8 mouse cellular contexts compared by ENCODE assay signal in the genomic region with DNA sequence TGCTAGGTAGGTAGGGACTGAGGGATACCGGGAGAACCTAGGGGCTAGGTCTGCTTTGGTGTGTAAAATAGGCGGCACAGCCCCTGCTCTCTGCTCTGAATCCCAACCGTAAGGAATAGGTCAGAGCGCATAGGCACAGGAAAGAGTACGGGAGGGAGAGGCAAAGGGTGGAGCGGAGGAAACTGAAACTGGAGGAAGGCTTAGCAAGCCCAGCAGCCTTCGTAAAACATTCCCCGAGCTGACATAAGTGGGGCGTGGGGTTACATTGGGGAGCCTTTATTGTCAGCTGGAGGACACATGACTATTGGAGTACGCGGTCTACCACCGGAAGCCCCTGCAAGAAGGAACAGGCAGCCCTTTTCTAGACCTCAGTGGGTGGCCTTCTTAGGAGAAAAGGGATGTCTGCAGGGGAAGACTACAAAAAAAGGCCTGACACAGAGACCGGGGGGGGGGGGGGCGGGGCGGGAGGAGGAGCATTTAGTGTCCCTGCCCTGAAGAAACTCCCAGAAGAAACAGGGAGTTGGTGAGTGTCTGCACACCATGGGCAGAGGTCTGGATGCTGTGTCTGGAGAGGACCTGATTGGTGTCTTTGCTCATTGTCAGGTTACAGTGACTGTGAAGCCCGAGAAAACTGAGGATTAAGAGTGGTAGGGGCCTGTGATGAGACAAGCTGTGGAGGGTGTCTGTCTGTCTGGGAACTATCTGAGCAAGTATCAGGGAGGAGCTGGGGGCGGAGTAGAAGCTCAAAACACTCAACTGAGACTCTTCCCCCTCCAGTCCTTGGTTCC. TPM values are rescaled to one million over a fixed set of nuclear protein-coding genes. Genes with fewer than 3 reads are reported as not detected.
A peak's percentile ranks its signal among the peaks of the same experiment; 100 is the strongest.
DNase-seq lines count a peak whose midpoint lies in the region; ATAC-seq and TF ChIP-seq lines count a peak whose summit lies in the region.

No protein-coding gene starts in this region.

- intact Hi-C loops in left cerebral cortex, adult 2 months (cut with DNase I): no loop called here

- no peaks in the 10 kb centered on the region for H3K36me3 ChIP-seq in forebrain, embryonic 16.5 days (ENCODE audit: control insufficient read depth, insufficient read depth)

- peaks cover 4% of the 10 kb centered on the region; the same call in 1 of the 2 replicates for H3K4me1 ChIP-seq in forebrain, embryonic 16.5 days (replicated peaks; ENCODE audit: control insufficient read depth, insufficient read depth, low read length)

- H3K27ac ChIP-seq in forebrain, embryonic 16.5 days (ENCODE audit: low read length): peak overlapping the region; percentile 53; the same call in 1 of the 2 replicates
- peak overlapping the region; percentile 83 for H3K27ac ChIP-seq in left cerebral cortex, adult 2 months

- no peaks in the 10 kb centered on the region for H3K9me3 ChIP-seq in forebrain, embryonic 16.5 days (ENCODE audit: control insufficient read depth, low read length)

- H3K4me3 ChIP-seq in forebrain, embryonic 16.5 days (replicated peaks; ENCODE audit: low read length): peak overlapping the region; percentile 35
- H3K4me3 ChIP-seq in left cerebral cortex, adult 2 months: peak overlapping the region; percentile 50

- no peak for TF ChIP-seq CTCF in left cerebral cortex, adult 2 months (IDR thresholded peaks at IDR 0.05)

- H3K27me3 ChIP-seq in forebrain, embryonic 16.5 days (replicated peaks; ENCODE audit: control insufficient read depth, insufficient read depth, low read length): no peaks in the 10 kb centered on the region

- H3K9ac ChIP-seq in forebrain, embryonic 16.5 days (replicated peaks; ENCODE audit: low read depth, low read length): peak overlapping the region; percentile 42

- peak; percentile 55; the same call in 1 of the 2 replicates for ATAC-seq in forebrain, embryonic 16.5 days
- ATAC-seq in hematopoietic stem cell, adult 5-6 weeks (replicated peaks in 1 of 2; ENCODE audit: insufficient read depth in 1 of 2, low FRiP score in 2 of 2, low TSS enrichment in 1 of 2, low read depth in 1 of 2, poor library complexity in 2 of 2, severe bottlenecking in 2 of 2): peak; percentile 97 to 99

- H3K4me2 ChIP-seq in forebrain, embryonic 16.5 days (ENCODE audit: low read length): peak overlapping the region; percentile 50

- 3% methylated on average over 14 of the region's 17 CpGs for WGBS in forebrain, embryonic 16.5 days

- peak; percentile 99 for DNase-seq in R1 (ENCODE audit: low read depth, low spot score)
- peak; percentile 27 for DNase-seq in cerebellum, adult 11-12 months
- DNase-seq in left cerebral cortex, adult 2 months (ENCODE audit: extremely low spot score in 1 of 2, low spot score in 2 of 2): peak; percentile 13 to 16
- DNase-seq in lung, postnatal 36 days: peak; percentile 86
- DNase-seq in retina, embryonic 14.5 days (ENCODE audit: low spot score): peak; percentile 51
- no peak for DNase-seq in spleen, postnatal 10 days (ENCODE audit: low spot score in 2 of 2)

RNA-seq across cellular contexts. Expression of a gene that starts 0.8 kb away (rescaled TPM):
- 0.30 and 0.46 TPM in 2 replicates for polyA plus RNA-seq in forebrain, embryonic 16.5 days (2015; fragmentation: Nextera tagmentation; extraction: Ambion mirVana)
- 3.1 and 4.6 TPM in 2 replicates for total RNA-seq in hematopoietic stem cell, adult 5-6 weeks (2017)
- 1 to 10 TPM; 1.3 to 2.5 TPM for total RNA-seq in left cerebral cortex, adult 2 months (2021)

RNA-seq across cellular contexts. Expression of a gene that starts 19.2 kb away (rescaled TPM):
- polyA plus RNA-seq in forebrain, embryonic 16.5 days (2015; fragmentation: Nextera tagmentation; extraction: Ambion mirVana): not detected in 2 replicates
- total RNA-seq in hematopoietic stem cell, adult 5-6 weeks (2017): not detected in 2 replicates
- total RNA-seq in left cerebral cortex, adult 2 months (2021): not detected

RNA-seq across cellular contexts. Expression of a gene that starts 30.6 kb away (rescaled TPM):
- 26.3 and 26.7 TPM in 2 replicates for polyA plus RNA-seq in forebrain, embryonic 16.5 days (2015; fragmentation: Nextera tagmentation; extraction: Ambion mirVana)
- 14.1 and 39.9 TPM in 2 replicates for total RNA-seq in hematopoietic stem cell, adult 5-6 weeks (2017)
- total RNA-seq in left cerebral cortex, adult 2 months (2021): 10 to 100 TPM; 18.8 to 25.6 TPM

RNA-seq across cellular contexts. Expression of a gene that starts 42.3 kb away (rescaled TPM):
- not detected in 2 replicates for polyA plus RNA-seq in forebrain, embryonic 16.5 days (2015; fragmentation: Nextera tagmentation; extraction: Ambion mirVana)
- total RNA-seq in hematopoietic stem cell, adult 5-6 weeks (2017): not detected in 2 replicates
- total RNA-seq in left cerebral cortex, adult 2 months (2021): not detected

Comparison
In these comparisons a context has a peak if more than half of its experiments do, and no peak if none do; other contexts are left out.
1. DNase-seq: peak in R1 (single experiment), cerebellum, adult 11-12 months (single experiment), left cerebral cortex, adult 2 months (2 of 2), lung, postnatal 36 days (single experiment) and retina, embryonic 14.5 days (single experiment); none in spleen, postnatal 10 days (0 of 2).